Mouse (Mus musculus) liver (tissue): ENCODE results near the gene Zbed3.
"Not testable (repeated sequence)": the region's sequence is repeated elsewhere in the genome, so short reads cannot be mapped to it uniquely, and the experiment has no call there.

ENCODE experiments used
- DNase-seq: peaks from one replicate; pipeline ENCODE4 v3.0.0-alpha.2; 2020; ENCODE audit warnings: mixed read lengths

Gene Zbed3

DNA sequence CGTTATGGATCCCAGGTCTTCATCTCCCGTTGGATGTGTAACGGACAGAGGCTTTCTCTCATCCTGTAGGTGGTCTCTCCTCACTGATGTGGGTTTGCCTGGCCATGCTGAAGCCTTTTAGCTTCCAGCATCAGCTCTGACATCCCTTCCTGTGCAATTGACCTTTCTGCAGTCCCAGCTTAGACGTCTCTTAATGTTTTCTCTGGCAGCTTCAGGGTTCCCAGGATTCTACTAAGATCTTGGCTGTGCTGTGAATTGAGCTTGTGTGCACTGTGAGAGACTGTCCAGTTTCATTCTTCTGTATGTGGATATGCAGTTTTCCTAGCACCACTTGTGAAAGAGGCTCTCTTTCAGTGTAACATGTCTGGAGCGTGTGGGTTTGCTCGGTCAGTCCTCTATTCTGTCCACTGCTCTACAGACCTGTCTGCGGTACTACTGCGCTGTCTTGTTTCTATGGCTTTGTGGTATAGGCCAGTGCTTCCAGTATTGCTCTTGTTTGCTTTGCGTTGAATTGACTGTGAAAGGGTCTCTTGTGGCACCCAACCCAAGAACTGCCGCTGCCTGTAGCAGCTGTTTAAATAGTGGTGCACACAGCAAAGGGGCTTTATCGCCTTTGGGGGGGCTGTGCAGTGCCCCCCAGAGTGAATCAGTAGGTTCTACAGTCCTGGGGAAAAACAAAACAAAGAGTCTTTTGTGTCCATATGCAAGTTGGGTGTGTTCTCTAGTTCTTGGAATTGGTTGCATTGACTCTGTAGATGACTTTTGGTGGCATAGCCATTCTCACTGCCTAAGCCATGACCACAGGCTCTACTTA lies 8.9 kb downstream of the Zbed3 start:
- no peak for DNase-seq

GRCm38 (mm10) chr13:95336122-95336677 lies 12.8 kb downstream of the Zbed3 start:
- no peak for DNase-seq

- no peak for DNase-seq
Measured at GRCm38 (mm10) chr13:95343470-95343869, 20.1 kb downstream of the Zbed3 start.

- DNase-seq = no peak
Measured at GRCm38 (mm10) chr13:95345869-95346268, 22.5 kb downstream of the Zbed3 start.

DNA sequence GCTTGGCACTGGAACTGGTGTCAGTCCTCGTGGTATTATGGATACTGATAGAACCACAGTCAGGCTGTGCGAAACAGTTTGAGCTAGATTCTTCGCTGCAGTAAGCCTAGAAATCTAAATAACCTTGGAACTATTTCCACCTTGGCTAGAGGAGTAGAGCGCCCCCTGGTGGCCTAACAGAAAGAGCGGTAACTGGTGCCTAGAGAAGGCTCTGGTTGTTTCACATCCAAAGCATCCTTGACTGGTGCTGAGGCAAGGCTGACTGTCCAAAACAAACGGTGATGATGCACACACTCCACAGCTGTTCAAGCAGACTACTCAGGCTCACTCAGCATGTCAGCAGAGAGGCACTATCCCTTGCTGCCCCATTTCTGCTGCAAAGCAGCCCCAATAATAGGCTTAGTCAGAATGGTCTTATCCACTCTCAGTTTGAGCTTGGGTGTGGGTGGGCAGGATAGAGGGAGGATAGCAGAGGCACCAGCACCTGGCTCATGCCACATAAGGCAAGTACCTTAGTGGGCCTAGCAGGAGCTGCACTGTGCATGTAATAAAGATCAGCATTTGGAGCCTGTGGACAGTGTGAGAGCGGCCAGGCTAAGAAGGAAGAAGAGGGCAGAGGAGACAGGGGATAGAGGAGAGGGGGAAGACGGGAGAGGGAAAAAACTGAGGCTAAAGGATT lies 23.7 kb downstream of the Zbed3 start:
- DNase-seq = peak; percentile 79

DNA sequence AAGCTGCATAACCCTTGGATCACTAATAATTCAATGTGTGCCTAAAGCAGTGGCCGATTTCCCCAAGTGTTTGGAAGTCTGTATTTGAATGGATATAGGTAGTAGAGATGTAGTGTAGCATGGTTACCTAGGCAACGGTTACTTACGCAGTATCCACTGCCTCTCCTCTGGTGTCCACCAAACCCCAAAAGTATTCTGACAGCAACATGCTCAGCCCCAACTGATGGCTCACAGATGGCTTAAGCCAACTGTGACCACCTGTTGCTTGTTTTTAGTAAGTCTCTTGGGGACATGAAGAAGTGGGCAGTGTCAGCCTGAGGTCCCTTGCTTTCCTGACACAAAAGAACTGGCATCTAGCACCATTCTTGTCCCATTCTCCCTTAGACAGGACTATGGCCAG lies 25.1 kb downstream of the Zbed3 start:
- DNase-seq = no peak

- DNase-seq = no peak
Measured at GRCm38 (mm10) chr13:95358223-95358622, 34.8 kb downstream of the Zbed3 start.

GRCm38 (mm10) chr13:95363440-95363839 lies 40.0 kb downstream of the Zbed3 start:
- no peak for DNase-seq

- DNase-seq = peak; percentile 25
Measured at GRCm38 (mm10) chr13:95366356-95366755, 42.9 kb downstream of the Zbed3 start.

DNA sequence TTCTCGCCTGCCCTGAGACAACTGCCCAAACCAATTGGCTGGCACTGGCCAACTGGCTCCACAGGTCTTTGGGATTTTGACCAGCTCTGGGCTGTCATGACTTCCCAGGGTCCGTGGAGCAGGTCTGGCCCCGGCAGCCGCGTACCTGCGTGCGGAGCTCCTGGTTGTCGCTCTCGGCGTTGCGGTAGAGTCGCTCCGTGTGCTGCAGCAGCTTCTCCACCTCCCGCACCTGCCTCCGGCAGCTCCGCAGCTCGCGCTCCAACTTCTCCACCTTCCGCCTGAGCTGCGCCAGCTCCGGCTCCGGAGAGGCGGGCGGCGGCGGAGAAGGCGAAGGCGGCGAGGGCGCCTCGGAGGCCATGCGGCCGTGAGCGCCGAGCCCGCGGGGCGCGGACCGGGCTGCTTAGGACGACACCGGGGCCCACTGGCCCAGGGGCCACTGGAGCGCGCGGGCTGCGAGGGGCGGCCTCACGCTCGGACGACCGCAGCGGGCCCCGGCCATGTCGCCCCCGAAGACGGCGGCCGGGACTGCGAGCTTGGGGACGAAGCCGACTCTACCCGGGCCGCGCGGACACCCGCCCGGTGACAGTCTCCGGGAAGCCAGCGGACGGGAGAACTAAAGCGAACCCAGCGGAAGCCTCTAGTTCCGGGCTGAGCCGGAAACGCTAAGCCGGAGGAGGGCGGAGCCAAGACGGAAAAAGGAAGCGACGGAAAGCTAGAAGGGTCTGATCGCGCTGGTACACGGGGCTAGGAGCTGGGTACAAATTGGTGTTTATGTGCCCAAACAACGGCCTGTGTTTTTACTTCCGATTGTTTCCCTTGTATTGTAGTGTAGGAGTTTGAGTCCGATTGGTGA lies 51.5 kb downstream of the Zbed3 start, which contains the start of gene Aggf1:
Aggf1 (minus strand) TSS at position 652 of the 853 bp plus-strand sequence.
- DNase-seq = peak; percentile 91

DNA sequence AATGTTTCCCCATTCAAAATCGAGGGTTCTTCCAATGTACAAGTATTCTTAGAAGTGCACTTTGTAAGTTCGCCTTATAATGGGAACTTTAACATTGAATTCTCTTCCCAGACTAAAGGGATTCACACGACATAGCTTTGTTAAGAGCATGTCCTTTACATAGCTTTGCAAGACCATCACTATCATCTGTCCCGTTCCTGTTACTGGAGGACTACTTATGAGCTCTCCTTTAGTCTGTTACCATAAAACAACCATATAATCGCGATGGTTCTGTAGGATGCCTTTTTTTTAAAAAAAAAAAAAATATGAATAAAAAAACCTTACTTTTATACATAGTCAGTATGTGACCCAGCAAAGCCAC lies 52.1 kb downstream of the Zbed3 start:
- DNase-seq = no peak

- not testable (repeated sequence) for DNase-seq
Measured at GRCm38 (mm10) chr13:95376689-95377289, 53.4 kb downstream of the Zbed3 start.

DNA sequence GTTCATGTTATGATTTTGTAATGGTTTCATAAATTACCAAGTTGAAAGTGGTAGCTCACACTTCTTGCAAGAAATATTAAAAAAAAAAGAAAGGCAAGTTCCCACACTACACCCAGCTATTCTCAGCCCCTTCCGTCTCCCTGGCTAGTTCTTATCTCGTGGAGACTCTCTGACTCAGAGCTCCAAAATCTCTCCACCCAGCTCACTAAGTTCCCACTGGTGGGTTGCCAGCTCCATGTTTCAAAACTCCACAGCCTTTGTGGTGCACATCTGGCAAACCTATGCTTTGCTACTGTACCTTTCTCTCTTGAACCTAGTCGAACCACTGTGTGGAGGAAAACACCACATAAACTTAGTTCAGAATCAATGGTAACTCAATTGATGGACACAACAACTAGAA lies 55.3 kb downstream of the Zbed3 start:
- DNase-seq = no peak

GRCm38 (mm10) chr13:95382418-95382817 lies 59.0 kb downstream of the Zbed3 start:
- no peak for DNase-seq
